Mouse (Mus musculus): ENCODE measurements at regions not wholly inside any gene's neighbourhood (a gene's known extent, or its start where the extent isn't known, plus 50 kb on each side); places are given as distances from the start of the nearest gene placed in this dataset.

GRCm38 (mm10) chr8:127674063-127674462 lies 610.4 kb downstream of the Pard3 start:
- TF ChIP-seq ZNF384 (IDR thresholded peaks at IDR 0.05; ENCODE audit: low read depth, low read length) (no peak), ZC3H11A (IDR thresholded peaks at IDR 0.05; ENCODE audit: borderline replicate concordance, low read depth, low read length) (no peak), CHD2 (IDR thresholded peaks at IDR 0.05; ENCODE audit: low read depth, low read length) (no peak), MAFK (IDR thresholded peaks at IDR 0.05; ENCODE audit: insufficient read depth, low read depth, low read length) (no peak)

All from ES-E14 (cell line).